Mouse (Mus musculus): ENCODE data around the gene Wnt9a.

- no peak for TF ChIP-seq POLR2A (IDR thresholded peaks at IDR 0.05; ENCODE audit: control insufficient read depth, extremely low read depth, insufficient read depth, low read length, poor library complexity)
- no peak for TF ChIP-seq CTCF (IDR thresholded peaks at IDR 0.05; ENCODE audit: borderline replicate concordance, control insufficient read depth, extremely low read depth, insufficient read depth, low read length, poor library complexity)
Measured at GRCm38 (mm10) chr11:59332938-59333337, 26.2 kb downstream of the Wnt9a start.

Measured in thymus, adult 2 months (tissue).